Mouse (Mus musculus) cerebellum, postnatal 14 days (tissue): ENCODE measurements around the gene Pmel.
"Not testable (repeated sequence)": the region's sequence is repeated elsewhere in the genome, so short reads cannot be mapped to it uniquely, and the experiment has no call there.

Source experiments
- DNase-seq, 2 experiments: peaks; one replicate each; pipeline ENCODE4 v3.0.0; 2021; ENCODE audit warnings: mixed read lengths in 2 of 2

Gene Pmel

DNA sequence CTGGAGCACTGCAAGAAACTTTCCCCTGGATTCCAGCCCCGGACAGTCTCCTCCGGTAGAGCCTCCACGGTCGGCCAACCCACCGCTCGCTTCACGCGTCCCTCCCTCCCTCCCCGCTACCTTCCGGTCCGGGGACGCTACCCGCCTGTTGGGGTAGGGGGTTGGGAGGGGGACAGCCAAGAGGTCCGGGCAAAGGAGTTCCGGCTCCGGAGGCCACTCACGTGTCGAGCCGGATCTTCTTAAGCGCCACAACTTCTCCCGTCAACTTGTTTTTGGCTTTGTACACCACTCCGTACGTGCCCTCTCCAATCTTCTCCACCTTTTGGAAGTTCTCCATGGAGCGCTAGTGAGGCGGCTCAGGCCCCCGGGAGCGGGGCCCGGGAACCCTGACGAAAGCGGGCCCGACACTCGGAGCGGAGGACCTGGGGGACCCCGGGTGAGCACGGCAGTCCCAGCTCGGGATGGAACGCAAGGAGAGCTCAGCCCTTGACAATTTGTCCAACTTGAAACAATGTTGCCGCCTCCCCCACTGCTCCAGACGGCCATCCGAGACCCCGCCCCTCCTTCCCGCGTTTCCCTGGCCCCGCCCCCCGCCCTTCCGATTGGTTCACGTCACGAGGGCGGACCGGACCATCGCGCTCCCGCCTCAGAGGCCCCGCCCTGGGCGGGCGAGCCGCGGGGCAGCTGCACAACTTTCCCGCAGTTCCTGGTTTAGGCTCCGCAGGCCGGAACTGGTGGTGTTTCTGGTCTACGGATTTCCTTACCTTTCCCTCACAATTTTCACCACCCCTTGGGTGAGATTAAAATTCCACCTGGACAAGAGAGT lies 709 bp downstream of the Pmel start, which contains the start of gene Cdk2:
Gene Cdk2, minus strand, starts transcription at position 541 of the 826 bp plus-strand sequence.
- peak; percentile 91 to 92 for DNase-seq

- peak in 1 of 2 experiments; percentile 15 for DNase-seq
Observed at GRCm38 (mm10) chr10:128705317-128705693, 1.3 kb downstream of the Pmel start.

- DNase-seq, result not testable (repeated sequence)
Observed at GRCm38 (mm10) chr10:128711318-128711717, 7.3 kb downstream of the Pmel start.

- no peak for DNase-seq
Observed at GRCm38 (mm10) chr10:128715559-128716537, 11.9 kb downstream of the Pmel start.

GRCm38 (mm10) chr10:128725466-128725865 lies 21.5 kb downstream of the Pmel start:
- not testable (repeated sequence) for DNase-seq

DNA sequence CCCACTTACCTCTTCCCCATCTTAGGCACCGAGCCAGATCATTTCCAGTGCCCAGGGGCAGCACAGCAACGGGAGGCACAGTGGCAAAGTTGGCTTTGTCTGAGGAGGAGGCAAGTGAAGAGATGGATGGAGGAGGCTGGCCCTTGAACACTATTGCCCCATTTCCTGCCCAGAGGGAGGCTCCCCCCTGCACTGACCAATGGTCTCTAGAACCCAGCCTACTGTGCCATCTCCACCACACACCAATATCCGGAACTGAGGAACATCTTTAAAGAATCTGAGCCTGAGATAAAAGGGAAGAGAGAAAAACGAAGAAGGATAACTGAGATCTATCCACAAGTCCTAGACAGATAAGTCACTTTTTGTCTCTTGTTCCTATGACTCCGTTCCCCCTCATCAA lies 24.1 kb downstream of the Pmel start:
- DNase-seq, result no peak

DNA sequence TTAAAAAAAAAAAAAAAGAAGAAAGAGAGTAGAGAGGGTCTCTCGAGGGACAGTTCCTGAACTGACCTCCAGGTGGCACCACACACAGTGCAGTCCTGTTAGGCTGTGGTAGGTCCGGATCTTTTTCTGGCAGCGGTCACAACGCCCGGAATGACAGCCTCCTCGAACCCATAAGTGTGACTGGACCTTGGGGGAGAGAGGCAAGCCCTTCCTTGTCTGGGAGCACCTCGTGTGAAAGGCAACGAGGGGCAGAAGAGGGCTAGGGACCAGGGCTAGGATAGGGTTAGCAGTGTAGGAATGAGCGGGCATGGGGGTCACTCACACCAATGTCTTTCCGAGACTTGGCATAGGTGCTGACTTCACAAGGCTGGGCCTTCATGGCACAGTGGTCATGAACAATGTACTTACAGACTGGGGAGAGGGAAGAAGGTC lies 27.0 kb downstream of the Pmel start:
- peak; percentile 83 to 91 for DNase-seq

- DNase-seq, result no peak
Observed at GRCm38 (mm10) chr10:128731992-128732391, 28.0 kb downstream of the Pmel start.

- no peak for DNase-seq
Observed at GRCm38 (mm10) chr10:128737435-128737834, 33.4 kb downstream of the Pmel start.

DNA sequence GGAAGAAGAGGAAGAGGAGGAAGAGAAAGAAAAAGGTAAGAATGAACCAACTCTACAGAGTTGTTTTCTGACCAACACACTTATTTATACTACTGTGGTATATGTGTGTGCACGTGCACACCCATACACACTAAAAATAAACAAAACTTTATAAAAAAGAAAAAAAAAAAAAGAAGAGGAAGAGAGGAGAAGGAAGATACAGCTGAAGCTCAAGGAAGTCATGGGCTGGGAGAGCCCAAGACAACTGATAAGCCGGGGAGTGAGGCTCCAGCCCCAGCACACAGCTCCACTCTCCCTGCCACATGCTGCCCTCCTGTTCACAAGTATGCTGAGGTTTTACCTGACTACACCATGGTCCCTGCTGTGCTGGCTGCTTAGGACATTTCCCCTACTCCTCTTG lies 36.3 kb downstream of the Pmel start:
- no peak for DNase-seq

GRCm38 (mm10) chr10:128742616-128743015 lies 38.6 kb downstream of the Pmel start:
- DNase-seq, result no peak

DNA sequence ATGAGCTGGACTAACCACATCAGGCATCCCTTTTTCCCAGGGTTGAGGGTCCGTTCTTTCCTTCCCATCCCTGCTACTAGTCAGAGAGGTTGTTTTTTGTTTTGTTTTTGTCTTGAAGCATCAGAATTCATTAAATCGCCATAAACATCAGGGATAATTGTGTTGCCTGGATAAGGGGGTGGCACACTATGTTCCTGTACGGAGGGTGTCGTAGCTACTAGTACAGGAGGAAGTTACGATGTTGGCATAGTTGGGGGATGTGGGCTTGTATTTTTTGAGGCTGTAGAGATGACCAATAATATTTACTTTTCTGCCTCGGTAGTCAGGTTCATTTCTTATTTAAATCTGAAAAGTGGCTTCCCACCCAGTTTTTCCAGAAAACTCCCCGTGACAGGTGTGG lies 39.2 kb downstream of the Pmel start:
- peak in 1 of 2 experiments; percentile 13 for DNase-seq

DNA sequence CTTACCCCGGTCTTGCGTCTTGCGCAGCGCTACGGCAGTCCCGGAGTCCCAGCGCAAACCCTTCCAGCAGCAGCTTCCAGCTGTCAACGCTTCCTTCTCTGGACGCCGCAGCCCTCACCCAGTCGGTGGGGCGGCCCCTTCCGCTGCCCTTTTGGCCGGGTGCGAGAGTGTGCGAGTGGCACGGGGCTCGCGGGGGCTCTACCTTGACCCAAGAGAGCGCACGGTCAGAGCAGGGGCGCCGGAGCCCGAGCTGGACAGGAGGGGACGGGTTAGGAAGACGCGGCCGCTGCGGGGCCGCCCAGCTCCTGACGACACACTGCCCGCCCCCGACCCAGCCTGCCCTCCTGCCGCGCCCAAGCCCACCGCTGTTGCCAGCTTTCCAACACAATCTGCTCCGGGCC lies 39.8 kb downstream of the Pmel start:
- DNase-seq, result peak; percentile 74 to 80

DNA sequence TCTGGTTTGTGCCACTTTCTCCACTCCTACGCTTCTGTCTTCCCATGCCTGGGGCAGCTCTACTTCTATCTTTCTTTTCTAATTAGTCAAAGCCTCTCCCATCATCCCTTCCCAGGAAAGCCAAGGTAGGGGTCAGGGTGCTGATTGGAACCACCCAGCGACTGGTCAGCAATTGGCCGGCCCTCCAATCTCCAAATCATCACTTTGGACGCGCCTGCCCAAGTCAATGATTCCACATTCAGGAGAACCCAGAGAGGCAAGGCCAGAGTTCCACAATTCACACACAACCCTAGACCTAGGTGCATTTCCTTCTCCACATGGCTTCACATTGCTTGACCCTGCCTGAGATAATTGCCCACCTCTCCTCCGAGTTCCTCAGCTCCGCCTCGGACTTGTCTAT lies 40.2 kb downstream of the Pmel start:
- DNase-seq, result no peak

- peak; percentile 18 to 24 for DNase-seq
Observed at GRCm38 (mm10) chr10:128744680-128745601, 40.9 kb downstream of the Pmel start, which contains the start of gene Dgka. Dgka (minus strand) TSS chr10:128744855.

DNA sequence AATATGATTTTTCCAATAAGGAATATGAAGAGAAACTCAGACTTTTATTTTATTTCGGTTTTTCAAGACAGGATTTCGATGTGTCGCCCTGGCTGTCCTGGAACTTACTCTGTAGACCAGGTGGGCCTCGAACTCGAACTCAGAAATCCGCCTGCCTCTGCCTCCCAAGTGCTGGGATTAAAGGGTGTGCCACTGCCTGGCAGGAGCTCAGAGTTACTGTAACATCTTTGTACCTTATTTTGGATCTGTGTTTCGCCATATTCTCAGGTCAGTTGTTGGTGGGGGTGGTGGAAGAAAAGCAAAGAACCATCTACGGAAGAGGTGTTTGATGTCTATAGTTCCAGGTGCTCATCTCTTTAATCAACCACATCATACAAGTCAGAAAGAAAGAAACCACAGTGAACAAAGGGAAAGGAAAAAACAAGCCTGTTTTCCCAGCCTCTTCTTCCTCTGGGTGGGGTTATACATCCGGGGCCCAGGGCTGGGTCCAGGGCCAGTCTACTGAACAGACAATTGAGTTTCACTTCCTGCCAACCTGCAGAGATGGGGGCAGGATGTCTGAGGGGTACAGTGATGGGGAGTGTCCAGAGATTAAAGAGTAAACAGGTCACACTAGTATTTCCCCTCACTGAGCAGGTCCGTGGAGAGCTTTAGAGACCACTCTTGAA lies 42.1 kb downstream of the Pmel start:
- DNase-seq, result no peak

- no peak for DNase-seq
Observed at GRCm38 (mm10) chr10:128746972-128747645, 43.1 kb downstream of the Pmel start.

DNA sequence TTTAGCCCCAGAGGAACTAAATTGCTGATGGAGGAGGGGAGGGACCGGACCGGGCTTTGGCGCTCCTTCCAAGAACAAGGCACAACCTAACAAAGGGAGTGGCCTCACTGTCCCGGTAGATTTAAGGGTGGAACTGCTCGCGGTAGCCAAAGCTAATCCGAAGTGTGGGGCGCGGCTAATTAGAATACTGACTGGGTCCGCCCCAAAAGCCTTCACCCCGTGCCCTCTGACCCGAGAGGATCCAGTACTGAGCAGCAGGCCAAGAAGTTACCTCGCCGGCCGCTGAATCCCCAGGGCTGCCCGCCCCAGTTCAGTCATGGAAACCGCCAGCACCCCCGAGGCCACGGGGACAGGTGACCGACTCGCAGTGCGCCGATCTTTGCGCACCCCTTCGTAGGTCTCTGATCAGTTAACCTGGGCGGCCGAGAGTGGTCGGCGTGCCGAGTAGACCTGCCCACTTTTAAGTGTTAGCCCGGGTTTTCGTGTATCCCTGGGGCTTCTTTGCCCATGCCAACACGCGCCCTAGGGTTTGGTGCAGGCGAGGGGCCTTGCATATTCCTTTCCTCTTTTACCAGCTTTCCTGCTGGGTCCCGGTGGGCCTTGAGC lies 43.8 kb downstream of the Pmel start, which contains the start of gene Pym1:
Gene Pym1, plus strand, starts transcription at position 244 of the 606 bp plus-strand sequence.
- DNase-seq, result peak in 1 of 2 experiments; percentile 66

DNA sequence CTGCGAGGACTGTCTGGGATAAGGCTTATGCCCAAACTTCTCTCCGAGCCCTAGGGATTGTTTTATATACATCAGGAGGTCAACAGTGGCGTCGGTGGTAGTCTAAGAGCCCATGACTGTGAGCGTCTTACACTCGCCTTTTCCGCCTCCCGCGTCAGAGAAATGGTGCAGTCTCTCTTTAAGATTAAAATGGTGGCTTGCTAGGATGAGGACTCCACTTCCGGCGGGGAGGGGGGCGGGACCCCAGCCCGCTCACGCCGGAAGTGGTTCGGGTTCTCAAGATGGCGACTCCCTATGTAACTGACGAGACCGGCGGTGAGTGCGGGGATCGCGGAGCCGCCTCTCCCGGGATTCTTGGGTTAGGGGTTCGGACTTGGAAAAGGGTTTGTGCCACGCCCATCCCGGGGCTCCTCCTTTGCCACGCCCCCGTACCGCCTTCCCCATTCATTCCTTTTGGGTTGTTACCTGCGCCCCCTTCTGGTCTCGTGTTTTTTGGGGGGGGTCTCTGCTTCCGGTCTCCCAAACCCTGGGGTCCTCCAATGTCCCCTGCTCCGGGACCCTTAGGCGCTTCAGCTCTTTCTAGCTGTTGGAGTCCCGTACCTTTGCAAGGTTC lies 44.4 kb downstream of the Pmel start:
- DNase-seq, result peak; percentile 86 to 88
